Mouse (Mus musculus): ENCODE data around the gene Camkmt.

DNA sequence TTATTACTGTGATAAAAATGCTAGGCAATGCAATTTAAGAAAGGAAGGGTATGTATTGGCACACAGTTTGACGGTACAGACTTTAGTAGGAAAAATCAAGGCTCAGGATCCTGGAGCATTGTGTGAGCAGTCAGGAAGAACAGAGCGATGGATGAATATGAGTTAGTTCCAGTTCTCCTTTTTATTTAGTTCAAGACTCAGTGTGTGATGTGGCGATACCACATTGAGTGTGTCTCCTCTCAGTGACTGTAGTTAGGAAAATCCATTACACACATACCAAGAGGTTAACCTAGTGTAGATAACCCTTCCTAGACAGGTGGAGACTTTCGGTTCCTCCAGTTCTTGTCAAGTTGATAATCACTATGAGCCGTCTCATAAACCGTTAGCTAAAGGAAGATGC lies 1.4 kb downstream of the Camkmt start:
- TF ChIP-seq CTCF (IDR thresholded peaks at IDR 0.05; ENCODE audit: borderline replicate concordance, control insufficient read depth, extremely low read depth, insufficient read depth, low read length, poor library complexity) (no peak), POLR2A (IDR thresholded peaks at IDR 0.05; ENCODE audit: control insufficient read depth, extremely low read depth, insufficient read depth, low read length, poor library complexity) (no peak)

Measured in thymus, adult 2 months (tissue).